Mouse (Mus musculus) neural tube, embryonic 14.5 days (tissue): ENCODE data around the gene Scgb1a1. TPM values are rescaled to one million over a fixed set of nuclear protein-coding genes. Genes with fewer than 3 reads are reported as not detected.

Source experiments
- ATAC-seq: fragments of 200-750 bp; cut with Nextera tagmentation; 2 replicates; pipeline ENCODE4 v1.8.0; 2017; ENCODE audit warnings: low read depth, mild to moderate bottlenecking, moderate TSS enrichment, moderate library complexity
- H3K27ac ChIP-seq: fragments of 300-500 bp; sonication (generic); 2 replicates; pipeline ENCODE4 v1.5.1; 2014; ENCODE audit warnings: low read depth, mild to moderate bottlenecking, control low read depth, low read length, moderate library complexity, mixed read lengths
- H3K27me3 ChIP-seq: fragments of 300-500 bp; sonication (generic); 2 replicates; pipeline ENCODE4 v1.6.1; 2014; ENCODE audit warnings: low read length; ENCODE audit not compliant: control insufficient read depth, insufficient read depth
- H3K36me3 ChIP-seq: fragments of 300-500 bp; sonication (generic); 2 replicates; pipeline ENCODE4 v1.6.1; 2014; ENCODE audit warnings: low read length, mixed read lengths; ENCODE audit not compliant: control insufficient read depth, insufficient read depth
- H3K4me1 ChIP-seq: fragments of 300-500 bp; sonication (generic); 2 replicates; pipeline ENCODE4 v1.6.1; 2014; ENCODE audit warnings: low read length; ENCODE audit not compliant: control insufficient read depth, insufficient read depth
- H3K4me2 ChIP-seq: fragments of 300-500 bp; sonication (generic); 2 replicates; pipeline ENCODE4 v1.6.1; 2014; ENCODE audit warnings: mild to moderate bottlenecking, low read depth, low read length, control low read depth
- H3K4me3 ChIP-seq: fragments of 300-500 bp; sonication (generic); 2 replicates; pipeline ENCODE4 v1.5.1; 2014; ENCODE audit warnings: low read depth, low read length, control low read depth, mixed read lengths
- H3K9ac ChIP-seq: fragments of 300-500 bp; sonication (generic); replicated peaks from 2 replicates; pipeline ENCODE4 v1.6.1; 2014; ENCODE audit warnings: low read depth, mild to moderate bottlenecking, control low read depth, low read length, mixed read lengths
- H3K9me3 ChIP-seq: fragments of 300-500 bp; sonication (generic); 2 replicates; pipeline ENCODE4 v1.6.1; 2016; ENCODE audit warnings: low read length; ENCODE audit not compliant: control insufficient read depth
- WGBS: fragments of 180-500 bp; shearing (Covaris S2); extraction: QIAGEN DNeasy Blood & Tissue Kit; methylation state at CpG from one replicate; pipeline ENCODE4 v1.1.7; 2014; 5-methylcytosine and 5-hydroxymethylcytosine counted together
- polyA plus RNA-seq: library from polyadenylated mRNA; unstranded; fragments of >200 nt; fragmentation: Nextera tagmentation; extraction: Ambion mirVana; gene quantifications from 2 replicates; pipeline ENCODE4 v1.2.1, GENCODE M21; 2014

Scgb1a1 gene
- polyA plus RNA-seq, 1 experiment from 2014 or later: not detected

DNA sequence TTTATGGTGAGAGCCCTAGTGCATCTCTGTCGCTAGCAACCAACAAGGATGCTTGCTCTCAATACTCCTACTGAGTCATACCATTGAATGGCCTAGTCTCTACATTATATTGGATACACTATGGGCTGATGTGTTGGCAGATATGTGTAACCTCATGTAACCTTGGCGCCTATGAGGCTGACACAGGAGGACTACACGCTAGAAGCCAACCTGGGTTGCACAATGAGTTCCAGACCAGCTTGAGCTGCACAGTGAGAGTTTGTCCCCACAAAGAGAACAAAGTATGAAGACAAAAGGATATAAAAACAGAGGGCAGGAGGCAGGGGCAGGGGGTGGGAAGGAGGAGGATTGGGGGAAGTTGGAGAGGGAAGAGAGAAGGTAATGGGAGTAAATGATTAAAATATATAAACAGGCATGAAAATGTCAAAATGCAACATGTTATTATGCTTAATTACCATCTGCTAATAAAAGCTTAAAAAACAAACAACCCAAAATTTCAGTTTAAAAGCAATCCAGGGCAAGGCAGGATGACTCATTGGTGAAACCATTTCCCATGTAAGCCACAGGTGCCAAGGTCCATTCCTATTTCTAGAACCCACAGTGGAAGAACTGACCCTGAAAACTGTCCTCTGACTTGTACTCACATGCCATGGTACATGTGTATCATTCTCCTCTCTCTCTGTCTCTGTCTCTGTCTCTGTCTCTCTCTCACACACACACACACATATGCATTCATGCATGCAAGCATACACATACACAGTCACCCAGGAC is 32.1 kb upstream of the Scgb1a1 start:
- Histone ChIP-seq H3K9ac (no peak overlapping the region), H3K27ac (no peak overlapping the region), H3K4me2 (no peak overlapping the region), H3K36me3 (no peaks in the 10 kb centered on the region), H3K27me3 (no peaks in the 10 kb centered on the region), H3K4me3 (no peak overlapping the region), H3K4me1 (no peaks in the 10 kb centered on the region), H3K9me3 (no peaks in the 10 kb centered on the region)
- ATAC-seq: no peak
- 90% methylated on average over 3 of the region's 3 CpGs for WGBS

DNA sequence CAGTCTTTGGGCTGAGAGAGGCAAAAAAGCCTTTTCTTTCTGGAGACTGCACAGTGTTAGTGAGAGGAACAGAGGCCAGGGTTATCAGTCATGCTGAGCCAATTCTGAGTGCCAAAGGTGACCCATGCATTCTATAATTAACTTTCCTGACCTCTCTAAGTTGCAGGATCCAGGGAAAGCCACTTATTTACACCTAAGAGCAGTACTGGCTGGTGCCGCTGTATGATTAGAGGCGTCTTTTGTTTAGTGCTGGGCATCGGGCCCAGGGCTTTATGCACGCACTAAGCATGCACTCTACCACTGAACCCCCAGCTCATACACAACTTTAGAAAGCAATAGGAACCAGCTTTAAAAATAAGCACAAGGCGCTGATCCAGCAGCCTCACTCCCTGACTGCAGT is 29.5 kb upstream of the Scgb1a1 start:
- no peak overlapping the region for H3K27ac ChIP-seq
- no peaks in the 10 kb centered on the region; the same call in 1 of the 2 replicates for H3K36me3 ChIP-seq
- no peak for ATAC-seq

DNA sequence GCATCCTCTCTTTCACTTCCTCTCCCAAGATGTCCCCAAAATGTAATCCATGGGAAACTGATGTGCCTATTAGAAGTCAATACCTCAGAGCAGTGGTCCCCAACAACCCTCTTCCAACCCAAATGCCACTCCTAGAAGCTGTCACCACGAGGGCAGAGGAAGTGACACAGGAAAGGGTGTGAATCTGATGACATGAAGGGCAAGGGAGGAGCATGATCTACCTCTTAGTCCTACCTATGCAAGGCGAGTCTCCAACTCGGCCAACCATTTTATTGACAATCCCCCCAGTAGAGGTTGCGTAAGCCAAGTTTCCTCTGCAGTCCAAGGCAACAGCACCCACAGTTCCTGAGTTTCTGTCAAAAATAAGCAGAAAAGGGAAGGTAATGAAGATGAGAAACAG is 28.5 kb upstream of the Scgb1a1 start:
- H3K4me2 ChIP-seq: no peak overlapping the region
- H3K9ac ChIP-seq: no peak overlapping the region
- no peaks in the 10 kb centered on the region for H3K9me3 ChIP-seq
- no peaks in the 10 kb centered on the region for H3K4me1 ChIP-seq
- no peak overlapping the region for H3K27ac ChIP-seq
- WGBS: 88% methylated on average over 4 of the region's 4 CpGs
- H3K36me3 ChIP-seq: no peaks in the 10 kb centered on the region; the same call in 1 of the 2 replicates
- H3K27me3 ChIP-seq: no peaks in the 10 kb centered on the region
- no peak overlapping the region for H3K4me3 ChIP-seq
- ATAC-seq: no peak

More for the DNA sequence above, 29.5 kb upstream of the Scgb1a1 start:
- H3K4me1 ChIP-seq: no peaks in the 10 kb centered on the region
- no peak overlapping the region for H3K4me3 ChIP-seq
- H3K9ac ChIP-seq: no peak overlapping the region
- no peaks in the 10 kb centered on the region for H3K27me3 ChIP-seq
- no peak overlapping the region for H3K4me2 ChIP-seq
- WGBS: 76% methylated on average over 5 of the region's 5 CpGs
- no peaks in the 10 kb centered on the region for H3K9me3 ChIP-seq

DNA sequence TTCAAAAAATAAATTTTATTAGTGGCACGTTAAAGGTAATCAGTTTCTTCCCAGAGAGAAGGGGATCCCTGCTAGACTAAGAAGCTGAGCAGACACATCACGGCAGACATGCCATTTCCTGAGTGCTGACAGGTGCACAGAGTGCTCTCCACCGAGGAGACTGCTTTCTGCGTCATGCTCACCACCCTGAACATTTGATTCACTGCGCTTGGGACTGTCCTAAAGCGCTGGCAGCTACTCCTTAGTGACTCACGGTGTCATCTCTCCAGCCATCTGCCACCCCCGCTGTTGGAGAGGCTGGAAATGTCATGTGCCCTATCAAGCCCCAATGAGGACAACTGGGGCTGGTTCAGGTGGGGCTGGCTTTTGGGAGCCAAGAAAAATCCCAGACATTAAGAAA is 24.3 kb upstream of the Scgb1a1 start:
- H3K4me1 ChIP-seq: no peaks in the 10 kb centered on the region
- ATAC-seq: no peak
- H3K27ac ChIP-seq: no peak overlapping the region
- H3K36me3 ChIP-seq: no peaks in the 10 kb centered on the region; the same call in 1 of the 2 replicates
- H3K9me3 ChIP-seq: no peaks in the 10 kb centered on the region
- no peaks in the 10 kb centered on the region for H3K27me3 ChIP-seq
- no peak overlapping the region for H3K4me2 ChIP-seq
- no peak overlapping the region for H3K4me3 ChIP-seq
- H3K9ac ChIP-seq: no peak overlapping the region
- WGBS: 74% methylated on average over 8 of the region's 8 CpGs

DNA sequence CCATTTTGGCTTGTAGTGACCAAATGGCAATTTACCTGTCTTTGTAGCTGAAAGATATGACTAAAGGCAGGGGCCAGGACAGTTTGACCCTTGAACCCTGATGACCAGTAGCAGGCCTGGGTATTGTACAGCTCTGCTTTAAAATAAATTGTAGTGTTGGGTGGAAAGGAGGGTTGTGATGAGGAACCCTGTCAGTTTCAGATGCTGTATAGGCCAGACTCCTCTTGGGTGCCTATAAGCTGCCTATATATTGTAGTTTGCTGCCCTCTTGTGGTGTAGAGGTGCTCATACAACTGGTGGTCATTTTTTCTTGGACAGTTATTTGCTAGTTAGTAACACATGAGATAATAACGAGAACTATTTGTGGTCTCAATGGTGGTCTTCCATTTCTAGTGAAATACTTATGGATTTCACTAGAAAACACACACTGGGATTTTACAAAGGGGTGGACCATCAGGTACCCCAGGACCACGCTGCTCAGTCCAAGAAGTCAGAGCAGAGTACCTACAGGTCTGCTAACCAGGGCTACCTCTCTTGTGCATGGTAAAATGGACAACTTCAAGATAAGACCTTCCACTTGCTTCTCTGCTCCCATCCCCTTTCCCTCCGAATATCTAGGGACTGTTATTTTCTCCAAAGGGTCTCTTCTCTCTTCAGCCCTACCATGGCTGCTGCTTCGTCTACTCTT is 22.6 kb upstream of the Scgb1a1 start:
- Histone ChIP-seq H3K4me1 (no peaks in the 10 kb centered on the region), H3K4me3 (no peak overlapping the region), H3K4me2 (no peak overlapping the region), H3K9ac (no peak overlapping the region), H3K9me3 (no peaks in the 10 kb centered on the region), H3K27me3 (no peaks in the 10 kb centered on the region), H3K27ac (no peak overlapping the region), H3K36me3 (no peaks in the 10 kb centered on the region; the same call in 1 of the 2 replicates)
- ATAC-seq: peak; percentile 86
- WGBS: 53% methylated on average over 4 of the region's 4 CpGs

DNA sequence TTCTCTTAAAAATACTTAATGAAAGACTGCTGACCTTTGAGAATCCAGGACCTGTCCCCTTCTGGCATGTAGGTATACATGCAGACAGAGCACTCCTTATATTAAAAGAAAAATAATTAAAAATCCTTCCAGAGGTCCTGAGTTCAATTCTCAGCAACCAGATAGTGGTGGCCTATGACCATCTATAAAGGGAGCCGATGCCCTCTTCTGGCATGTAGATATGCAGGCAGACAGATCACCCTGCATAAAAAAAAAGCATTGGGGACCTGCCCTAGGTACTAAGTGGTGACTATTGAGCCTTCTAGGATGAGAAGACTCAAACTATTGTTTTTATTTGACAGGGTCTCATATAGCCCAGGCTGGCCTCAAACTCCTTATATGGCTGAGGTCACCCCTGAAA is 20.8 kb upstream of the Scgb1a1 start:
- 88% methylated on average over 1 of the region's 1 CpGs for WGBS
- Histone ChIP-seq H3K4me1 (no peaks in the 10 kb centered on the region), H3K27me3 (no peaks in the 10 kb centered on the region), H3K27ac (no peak overlapping the region), H3K4me2 (no peak overlapping the region), H3K36me3 (no peaks in the 10 kb centered on the region; the same call in 1 of the 2 replicates), H3K9ac (no peak overlapping the region), H3K9me3 (no peaks in the 10 kb centered on the region), H3K4me3 (no peak overlapping the region)
- ATAC-seq: no peak

DNA sequence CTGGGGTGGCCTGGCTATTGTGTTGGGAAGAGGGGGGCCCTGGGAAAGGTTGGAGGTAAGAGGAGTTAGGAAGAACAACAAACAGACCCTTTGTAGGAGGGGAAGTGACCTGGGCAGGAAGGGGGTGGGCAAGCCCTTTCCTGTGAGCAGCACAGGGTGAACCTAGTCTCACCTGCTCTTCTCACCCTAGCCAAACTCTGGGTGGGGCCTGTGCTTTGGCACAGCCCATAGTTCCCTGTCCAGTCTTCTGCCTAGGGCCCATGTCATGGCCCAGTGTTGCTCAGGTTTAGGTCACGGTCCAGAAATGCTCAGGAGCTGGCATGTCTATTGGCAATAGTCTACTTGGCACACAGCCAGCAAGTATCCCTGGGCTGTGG is 19.6 kb upstream of the Scgb1a1 start:
- 81% methylated on average over 1 of the region's 1 CpGs for WGBS
- no peaks in the 10 kb centered on the region for H3K9me3 ChIP-seq

DNA sequence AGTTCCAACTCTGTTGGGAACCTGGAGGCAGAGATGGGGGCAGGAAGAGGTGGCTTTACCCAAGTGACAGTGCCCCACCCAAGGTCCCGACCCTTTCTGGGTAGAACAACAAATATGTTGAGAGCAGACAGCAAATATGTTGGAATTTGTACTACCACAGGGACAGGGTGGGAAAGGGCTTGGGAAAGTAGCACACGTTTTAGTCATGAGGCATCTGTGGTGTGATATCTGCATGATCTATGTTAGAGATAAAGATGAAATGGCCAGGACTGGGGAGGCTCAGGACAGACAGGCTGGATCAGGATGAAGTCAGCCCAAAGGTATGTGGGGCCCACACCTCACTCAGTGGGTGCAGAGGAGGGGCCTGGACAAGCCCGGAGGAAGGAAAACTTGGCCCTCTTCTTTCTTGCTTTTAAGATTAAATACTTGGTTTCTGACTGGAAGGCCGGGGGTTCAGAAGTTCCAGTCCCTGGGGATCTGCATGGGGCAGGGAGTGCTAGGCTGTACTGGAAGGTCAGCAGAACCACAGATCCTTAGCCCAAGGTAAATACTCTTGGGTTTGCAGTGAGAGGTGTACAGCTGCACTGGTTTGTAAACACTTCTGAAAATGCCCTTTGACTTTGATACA is 19.1 kb upstream of the Scgb1a1 start:
- Histone ChIP-seq H3K4me3 (no peak overlapping the region), H3K9ac (no peak overlapping the region), H3K36me3 (no peaks in the 10 kb centered on the region), H3K27ac (no peak overlapping the region), H3K4me1 (no peaks in the 10 kb centered on the region), H3K4me2 (no peak overlapping the region), H3K9me3 (no peaks in the 10 kb centered on the region), H3K27me3 (no peaks in the 10 kb centered on the region)
- WGBS: 72% methylated on average over 4 of the region's 4 CpGs
- ATAC-seq: no peak

More for the DNA sequence above, 19.6 kb upstream of the Scgb1a1 start:
- Histone ChIP-seq H3K4me1 (no peaks in the 10 kb centered on the region), H3K27ac (no peak overlapping the region), H3K36me3 (no peaks in the 10 kb centered on the region), H3K9ac (no peak overlapping the region), H3K4me3 (no peak overlapping the region), H3K4me2 (no peak overlapping the region), H3K27me3 (no peaks in the 10 kb centered on the region)
- ATAC-seq: no peak

DNA sequence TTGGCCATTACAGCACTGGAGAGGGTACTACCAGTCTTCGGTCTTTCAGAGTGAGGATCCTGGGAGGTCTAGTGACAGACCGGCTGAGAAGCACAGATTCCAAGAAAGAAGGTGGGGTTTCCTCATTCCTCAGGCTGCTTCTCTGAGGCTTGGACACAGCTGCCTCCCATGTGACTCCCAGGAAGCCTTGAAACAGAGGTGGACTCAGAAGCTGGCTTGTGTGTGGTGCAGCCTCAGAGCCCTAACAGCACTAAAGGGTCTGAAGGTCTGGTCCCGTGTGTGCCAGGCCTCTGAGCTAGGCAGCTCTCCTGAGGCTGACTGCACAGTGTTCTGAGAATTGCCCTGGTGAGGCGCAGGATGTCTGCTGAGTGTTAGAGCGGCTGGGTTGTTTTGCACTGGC is 18.3 kb upstream of the Scgb1a1 start:
- H3K9ac ChIP-seq: no peak overlapping the region
- H3K4me1 ChIP-seq: no peaks in the 10 kb centered on the region
- no peak for ATAC-seq
- no peaks in the 10 kb centered on the region for H3K9me3 ChIP-seq
- H3K36me3 ChIP-seq: no peaks in the 10 kb centered on the region
- 73% methylated on average over 5 of the region's 5 CpGs for WGBS
- no peak overlapping the region for H3K4me2 ChIP-seq
- H3K27me3 ChIP-seq: no peaks in the 10 kb centered on the region
- H3K27ac ChIP-seq: no peak overlapping the region
- no peak overlapping the region for H3K4me3 ChIP-seq
